Mouse (Mus musculus): ENCODE measurements around the gene Vill.
A peak's percentile ranks its signal among the peaks of the same experiment; 100 is the strongest.

Gene Vill

DNA sequence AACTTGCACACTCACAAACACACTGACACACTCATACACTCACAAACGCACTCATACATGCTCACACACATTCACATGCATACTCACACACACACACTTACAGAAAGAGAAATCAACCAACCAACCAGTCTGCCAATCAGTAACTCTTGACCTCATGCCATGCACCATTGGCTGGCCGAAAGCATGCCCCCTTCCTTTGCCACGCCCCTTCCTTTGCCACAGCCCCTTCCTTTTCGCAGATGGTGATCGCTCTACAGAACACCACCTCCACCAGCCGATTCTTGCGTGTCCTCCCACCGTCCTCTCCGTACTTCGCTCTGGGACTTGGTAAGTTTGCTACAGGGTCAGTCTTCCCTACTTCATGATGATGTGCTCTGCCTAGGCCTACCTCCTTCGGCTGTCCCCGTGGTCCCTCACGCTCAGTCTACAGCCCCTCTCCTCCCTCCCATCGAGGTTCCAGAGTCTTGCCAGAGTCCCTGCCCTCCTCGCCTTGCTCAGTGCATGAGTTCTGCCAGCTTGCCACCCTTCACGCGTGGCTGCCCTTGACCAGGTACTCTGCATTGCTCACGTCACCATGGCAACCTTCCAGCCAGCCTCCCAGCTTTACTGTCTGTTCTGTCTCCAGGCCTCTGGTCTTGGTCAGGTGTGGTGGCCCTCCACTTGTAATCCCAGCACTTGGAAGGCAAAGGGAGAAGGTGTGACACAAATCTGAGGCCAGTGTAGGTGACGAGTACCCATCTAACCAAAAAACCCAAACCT lies 67.0 kb downstream of the Vill start:
- DNase-seq: peak; percentile 96

DNA sequence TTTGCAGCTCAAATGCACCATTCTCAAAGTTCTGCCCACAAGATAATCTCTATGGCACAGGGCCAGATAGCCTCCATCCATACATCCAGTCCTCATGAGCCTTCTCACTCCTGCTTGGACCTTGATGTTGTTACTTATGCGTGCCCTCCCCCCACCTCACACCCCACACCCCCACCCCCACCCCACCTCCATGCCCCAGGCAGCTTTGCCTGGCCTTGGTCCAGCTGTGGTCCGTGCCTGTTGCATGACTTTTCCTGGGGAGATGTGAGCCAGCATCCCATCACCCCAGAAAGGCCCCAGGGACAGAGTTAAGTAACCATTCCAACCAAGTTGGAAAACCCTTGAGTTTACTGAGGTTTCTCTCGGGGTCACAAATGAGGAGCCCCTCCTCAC lies 67.6 kb downstream of the Vill start:
- DNase-seq: peak in 1 of 2 experiments; percentile 53
